Mouse (Mus musculus) ES-Bruce4 (cell line): ENCODE measurements around the gene Podxl2. TPM values are rescaled to one million over a fixed set of nuclear protein-coding genes. Genes with fewer than 3 reads are reported as not detected.

Experiments used
- H3K27ac ChIP-seq: 2 replicates; pipeline ENCODE4 v1.5.1; 2012; ENCODE audit warnings: low read length, inconsistent platforms; ENCODE audit not compliant: insufficient read depth
- H3K27me3 ChIP-seq: 2 replicates; pipeline ENCODE4 v1.6.1; 2012; ENCODE audit warnings: mild to moderate bottlenecking, low read length, inconsistent platforms; ENCODE audit not compliant: control insufficient read depth, poor library complexity, insufficient read depth, severe bottlenecking
- H3K36me3 ChIP-seq: 2 replicates; pipeline ENCODE4 v1.6.1; 2012; ENCODE audit warnings: inconsistent platforms, mild to moderate bottlenecking, low read length, moderate library complexity; ENCODE audit not compliant: control insufficient read depth, poor library complexity, insufficient read depth, severe bottlenecking
- H3K4me1 ChIP-seq: one replicate; pipeline ENCODE4 v1.8.1; 2011; ENCODE audit warnings: low read length; ENCODE audit not compliant: control insufficient read depth, insufficient read depth
- H3K4me3 ChIP-seq: 2 replicates; pipeline ENCODE4 v1.5.1; 2011; ENCODE audit warnings: low read depth, mild to moderate bottlenecking, low read length
- H3K9ac ChIP-seq: 2 replicates; pipeline ENCODE4 v1.6.1; 2012; ENCODE audit warnings: low read depth, mild to moderate bottlenecking, inconsistent platforms; ENCODE audit not compliant: poor library complexity, severe bottlenecking
- H3K9me3 ChIP-seq: replicated peaks from 2 replicates; pipeline ENCODE4 v1.6.1; 2012; ENCODE audit warnings: mild to moderate bottlenecking, low read length, inconsistent platforms; ENCODE audit not compliant: control insufficient read depth, poor library complexity, insufficient read depth, severe bottlenecking
- CTCF ChIP-seq: IDR thresholded peaks from one replicate; pipeline ENCODE4 v1.8.1; 2011; ENCODE audit warnings: low read depth, low read length
- EP300 ChIP-seq: IDR thresholded peaks from 2 replicates; pipeline ENCODE4 v1.6.1; 2011; ENCODE audit warnings: low read depth, low read length; ENCODE audit not compliant: insufficient read depth
- POLR2A ChIP-seq: IDR thresholded peaks from one replicate; pipeline ENCODE4 v1.8.1; 2011; ENCODE audit warnings: low read length; ENCODE audit not compliant: insufficient read depth
- polyA plus RNA-seq: library from polyadenylated mRNA; stranded (reverse); fragments of >200 nt; gene quantifications from 2 replicates; pipeline ENCODE4 v1.2.4, GENCODE M21; 2011; ENCODE audit warnings: low read depth; ENCODE audit not compliant: missing spikeins, insufficient read depth, insufficient read length

Gene Podxl2
- polyA plus RNA-seq, 1 experiment: 1.2 TPM

GRCm38 (mm10) chr6:88811396-88811795 is 63.4 kb downstream of the Podxl2 start:
- no peak overlapping the region for H3K4me3 ChIP-seq
- H3K27ac ChIP-seq: no peak overlapping the region
- TF ChIP-seq CTCF (no peak), EP300 (no peak), POLR2A (no peak)
- H3K27me3 ChIP-seq: no peaks in the 10 kb centered on the region
- H3K36me3 ChIP-seq: no peaks in the 10 kb centered on the region
- H3K9ac ChIP-seq: no peak overlapping the region
- H3K9me3 ChIP-seq: no peaks in the 10 kb centered on the region
- H3K4me1 ChIP-seq: no peaks in the 10 kb centered on the region

GRCm38 (mm10) chr6:88810291-88810690 is 64.6 kb downstream of the Podxl2 start:
- Histone ChIP-seq H3K9me3 (no peaks in the 10 kb centered on the region), H3K4me1 (no peaks in the 10 kb centered on the region), H3K4me3 (no peak overlapping the region), H3K36me3 (no peaks in the 10 kb centered on the region), H3K27me3 (no peaks in the 10 kb centered on the region), H3K9ac (no peak overlapping the region), H3K27ac (no peak overlapping the region)
- no peak for TF ChIP-seq POLR2A

- no peak overlapping the region for H3K27ac ChIP-seq
Measured at GRCm38 (mm10) chr6:88809091-88810037, 65.5 kb downstream of the Podxl2 start.

DNA sequence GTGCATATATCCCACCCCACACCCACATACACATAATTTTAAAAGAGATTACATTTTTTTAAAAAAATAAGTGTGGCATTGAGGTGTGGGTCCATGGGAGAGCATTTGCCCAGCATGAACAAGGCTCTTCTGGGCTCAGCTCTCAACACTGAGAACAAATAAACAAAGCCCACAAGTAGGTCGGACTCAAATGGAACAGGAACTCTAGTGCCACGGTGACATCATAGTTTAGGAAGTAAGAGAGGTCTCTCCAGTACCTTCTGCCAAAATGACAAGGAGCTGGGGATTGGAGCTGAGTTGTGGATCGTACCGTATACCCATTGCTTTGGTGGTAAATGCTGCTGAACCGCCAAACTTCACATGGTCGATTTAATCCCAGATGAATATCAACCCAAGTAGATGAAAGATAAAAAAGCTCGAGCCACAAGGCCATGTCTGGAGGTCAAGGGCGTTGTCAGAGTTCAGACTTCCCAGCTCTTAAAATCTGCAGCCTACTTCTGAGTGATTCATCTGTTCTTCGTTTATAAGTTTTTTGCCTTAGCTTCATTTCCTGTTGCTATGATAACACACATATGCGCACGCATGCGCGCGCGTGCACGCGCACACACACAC is 69.8 kb downstream of the Podxl2 start:
- Histone ChIP-seq H3K9ac (no peak overlapping the region), H3K27me3 (no peaks in the 10 kb centered on the region), H3K4me3 (no peak overlapping the region), H3K36me3 (no peaks in the 10 kb centered on the region), H3K27ac (no peak overlapping the region), H3K9me3 (no peaks in the 10 kb centered on the region), H3K4me1 (no peaks in the 10 kb centered on the region)
- TF ChIP-seq POLR2A (no peak), CTCF (no peak), EP300 (no peak)

More at GRCm38 (mm10) chr6:88809091-88810037, 65.5 kb downstream of the Podxl2 start:
- no peaks in the 10 kb centered on the region for H3K36me3 ChIP-seq
- H3K27me3 ChIP-seq: no peaks in the 10 kb centered on the region
- no peak overlapping the region for H3K4me3 ChIP-seq
- no peaks in the 10 kb centered on the region for H3K4me1 ChIP-seq
- H3K9me3 ChIP-seq: no peaks in the 10 kb centered on the region
- TF ChIP-seq POLR2A: no peak
- TF ChIP-seq CTCF: no peak
- no peak for TF ChIP-seq EP300
- H3K9ac ChIP-seq: no peak overlapping the region

DNA sequence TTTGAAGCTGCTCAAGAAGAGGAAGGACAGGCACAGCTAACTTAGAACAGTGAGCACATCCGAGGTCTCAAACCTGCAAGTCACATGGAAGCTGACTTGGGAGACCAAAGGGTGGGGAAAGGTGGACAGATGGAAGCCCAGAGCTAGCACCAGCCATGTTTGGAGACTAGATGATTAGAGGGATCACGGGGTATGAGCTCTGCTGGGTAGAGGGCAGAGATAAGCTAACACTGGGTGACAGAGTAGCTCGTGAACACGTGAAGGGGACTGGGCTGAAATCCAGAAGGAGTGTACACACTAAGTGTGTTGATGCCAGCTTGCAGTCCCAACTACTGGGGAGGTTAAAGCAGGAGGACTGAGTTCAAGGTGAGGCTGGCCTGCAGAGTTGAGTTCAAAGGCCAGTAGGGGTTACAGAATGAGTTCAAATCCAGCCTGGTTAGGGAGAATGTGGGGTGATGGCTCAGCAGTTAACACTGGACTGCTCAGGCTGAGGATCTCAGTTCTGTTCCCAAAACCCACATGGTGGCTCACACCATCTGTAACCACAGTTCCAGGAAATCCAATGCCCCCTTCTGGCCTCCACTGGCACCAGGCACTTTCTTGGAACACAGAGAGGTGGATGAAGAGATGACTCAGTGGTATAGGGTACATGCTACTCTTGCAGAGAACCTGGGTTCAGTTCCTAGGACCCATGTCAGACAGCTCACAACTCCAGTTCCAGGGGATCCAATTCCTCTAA is 70.7 kb downstream of the Podxl2 start:
- Histone ChIP-seq H3K27ac (no peak overlapping the region), H3K9ac (no peak overlapping the region), H3K27me3 (no peaks in the 10 kb centered on the region), H3K4me1 (no peaks in the 10 kb centered on the region), H3K4me3 (no peak overlapping the region), H3K9me3 (no peaks in the 10 kb centered on the region), H3K36me3 (no peaks in the 10 kb centered on the region)
- TF ChIP-seq POLR2A (no peak), CTCF (no peak)
